Mouse (Mus musculus): ENCODE measurements at regions not wholly inside any gene's neighbourhood (a gene's known extent, or its start where the extent isn't known, plus 50 kb on each side); places are given as distances from the start of the nearest gene placed in this dataset.
"Not testable (repeated sequence)": the region's sequence is repeated elsewhere in the genome, so short reads cannot be mapped to it uniquely, and the experiment has no call there.

DNA sequence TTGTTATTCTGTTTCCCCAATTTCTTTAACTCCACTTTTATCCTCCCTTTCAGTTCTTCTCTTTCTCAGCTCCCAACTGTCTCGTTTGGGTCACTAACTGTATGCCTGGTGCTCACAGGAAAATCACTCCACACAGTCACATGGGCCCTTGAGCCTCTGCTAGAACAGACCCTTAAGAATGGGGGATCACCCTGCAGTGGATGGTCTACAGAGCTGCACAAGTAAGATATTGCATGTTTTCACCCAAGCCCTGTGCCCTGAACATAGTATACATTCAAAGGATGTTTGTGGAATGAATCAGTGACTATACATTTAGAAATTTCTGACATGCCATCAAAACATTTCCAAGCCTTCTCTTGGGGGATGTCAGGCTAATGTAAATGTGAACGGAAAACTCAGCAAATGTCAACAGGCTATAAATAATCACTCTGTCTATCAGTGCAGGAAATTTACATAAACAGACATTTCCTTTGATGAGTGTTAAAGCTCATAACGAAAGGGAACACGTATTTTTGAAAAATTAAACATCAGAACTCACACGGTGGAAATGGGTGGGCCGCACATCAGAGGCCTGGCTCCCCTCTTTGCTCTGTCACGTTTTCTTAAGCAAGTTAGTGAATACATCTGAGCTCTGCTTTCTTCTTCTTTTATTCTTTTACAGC is 297.4 kb downstream of the Samd5 start:
- H3K4me3 ChIP-seq (ENCODE audit: low read depth, low read length): no peak overlapping the region
- no peaks in the 10 kb centered on the region for H3K9me3 ChIP-seq (ENCODE audit: control insufficient read depth, low read length)
- H3K27me3 ChIP-seq (replicated peaks; ENCODE audit: control insufficient read depth, insufficient read depth, low read length): no peaks in the 10 kb centered on the region
- no peak overlapping the region for H3K9ac ChIP-seq (ENCODE audit: low read depth, low read length)
- no peak overlapping the region for H3K4me2 ChIP-seq
- H3K27ac ChIP-seq (ENCODE audit: low read depth, low read length): no peak overlapping the region
- ATAC-seq (replicated peaks; ENCODE audit: low FRiP score) (no peak), DNase-seq (ENCODE audit: low spot score) (no peak)
- WGBS: 60% methylated on average over 7 of the region's 7 CpGs
- H3K36me3 ChIP-seq (ENCODE audit: control insufficient read depth, insufficient read depth, low read length): no peaks in the 10 kb centered on the region
- H3K4me1 ChIP-seq (replicated peaks; ENCODE audit: control insufficient read depth, insufficient read depth, low read length): no peaks in the 10 kb centered on the region; the same call in 1 of the 2 replicates

DNA sequence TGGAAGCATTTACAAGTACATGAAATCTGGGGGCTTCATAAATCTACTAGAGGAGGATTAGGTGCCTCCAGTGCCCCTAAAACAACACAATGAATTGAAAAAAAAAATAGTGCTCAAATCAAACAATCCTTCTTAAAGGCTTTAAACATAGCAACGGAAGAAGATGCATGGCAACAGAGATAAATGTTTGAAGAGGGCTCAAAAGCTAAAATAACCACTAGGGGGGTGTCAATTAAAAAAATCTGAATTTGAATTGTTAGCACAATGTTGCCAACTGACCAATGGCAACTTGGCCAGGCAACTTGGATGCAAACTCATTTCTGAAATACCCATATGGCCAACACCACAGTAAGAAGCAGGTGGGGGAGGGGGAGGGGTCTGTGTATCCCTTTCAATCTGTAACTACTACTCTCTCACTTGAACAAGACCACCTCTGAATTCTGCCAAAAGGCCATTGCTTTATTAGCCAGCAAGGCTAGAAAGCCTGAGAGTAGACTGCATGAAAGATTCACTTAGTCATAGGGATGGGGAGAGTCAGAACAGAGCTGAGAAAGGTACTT is 312.6 kb downstream of the Samd5 start:
- no peaks in the 10 kb centered on the region for H3K4me1 ChIP-seq (replicated peaks; ENCODE audit: control insufficient read depth, insufficient read depth, low read length)
- ATAC-seq (replicated peaks; ENCODE audit: low FRiP score): no peak
- no peaks in the 10 kb centered on the region for H3K27me3 ChIP-seq (replicated peaks; ENCODE audit: control insufficient read depth, insufficient read depth, low read length)
- H3K9ac ChIP-seq (ENCODE audit: low read depth, low read length): no peak overlapping the region
- WGBS: 57% methylated on average over 1 of the region's 1 CpGs
- H3K9me3 ChIP-seq (ENCODE audit: control insufficient read depth, low read length): no peaks in the 10 kb centered on the region
- no peaks in the 10 kb centered on the region for H3K36me3 ChIP-seq (ENCODE audit: control insufficient read depth, insufficient read depth, low read length)
- no peak overlapping the region for H3K27ac ChIP-seq (ENCODE audit: low read depth, low read length)
- no peak overlapping the region for H3K4me3 ChIP-seq (ENCODE audit: low read depth, low read length)
- DNase-seq (ENCODE audit: low spot score): no peak
- no peak overlapping the region for H3K4me2 ChIP-seq

DNA sequence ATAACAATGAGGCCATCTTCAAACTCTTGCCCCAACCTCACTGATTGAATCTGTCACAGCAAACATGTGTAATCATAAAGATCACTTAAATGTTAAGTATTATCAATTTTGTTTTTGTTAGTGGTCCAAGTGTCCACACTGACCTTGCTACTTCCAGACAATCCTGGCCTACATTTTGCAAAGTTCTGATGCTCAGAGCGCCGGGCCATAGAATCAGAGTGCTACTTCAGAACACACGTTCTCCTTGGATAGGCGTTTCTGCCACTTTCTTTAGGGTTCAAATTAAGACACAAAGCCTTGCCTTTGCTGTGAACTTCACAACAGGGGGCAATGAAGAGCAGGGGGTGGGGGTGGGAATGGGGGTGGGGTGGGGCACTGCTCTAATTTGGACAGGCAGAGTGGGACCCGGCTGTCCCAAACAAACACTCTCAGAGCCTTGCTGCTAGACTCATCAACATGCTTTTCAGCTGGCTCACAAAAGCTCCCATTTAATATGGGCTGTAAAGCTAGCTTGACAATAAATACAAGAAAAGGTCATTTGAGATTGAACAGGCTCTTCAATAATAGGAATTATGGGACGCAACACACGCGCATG is 336.7 kb downstream of the Samd5 start:
- WGBS: 90% methylated on average over 8 of the region's 8 CpGs
- no peak for ATAC-seq (replicated peaks; ENCODE audit: low FRiP score)

DNA sequence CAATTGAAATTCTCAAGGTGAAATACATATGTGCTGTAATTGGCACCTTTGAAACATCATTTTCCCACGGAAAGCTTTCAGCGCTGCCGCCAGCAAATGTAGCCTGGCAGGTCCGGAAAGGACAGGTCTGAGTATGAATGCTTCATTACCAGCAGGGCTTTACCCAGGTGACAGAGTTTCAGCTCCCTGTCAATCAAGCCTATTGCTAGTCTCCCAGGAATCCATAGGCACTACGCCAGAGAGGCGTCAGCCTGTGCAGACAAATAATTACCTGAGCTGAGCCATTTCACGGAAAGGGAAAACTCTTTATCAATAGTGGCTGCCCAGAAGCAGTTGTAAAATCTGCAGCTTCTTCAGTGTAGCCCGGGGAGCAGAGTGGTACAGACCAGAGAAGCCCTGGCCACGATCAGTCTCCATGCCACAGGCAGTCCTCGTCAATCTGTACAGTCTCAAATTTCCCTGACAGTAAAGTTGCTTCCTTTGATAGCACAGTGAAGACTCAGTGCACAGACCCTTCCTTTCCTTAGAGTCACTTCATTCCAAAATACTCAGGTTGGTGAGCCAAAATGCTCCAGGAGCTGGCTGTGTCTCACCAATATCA is 340.7 kb downstream of the Samd5 start:
- no peaks in the 10 kb centered on the region for H3K9me3 ChIP-seq (ENCODE audit: control insufficient read depth, low read length)
- WGBS: 78% methylated on average over 10 of the region's 10 CpGs
- H3K4me3 ChIP-seq (ENCODE audit: low read depth, low read length): no peak overlapping the region
- no peak for DNase-seq (ENCODE audit: low spot score)
- no peak overlapping the region for H3K4me2 ChIP-seq
- no peak overlapping the region for H3K9ac ChIP-seq (ENCODE audit: low read depth, low read length)
- H3K4me1 ChIP-seq (replicated peaks; ENCODE audit: control insufficient read depth, insufficient read depth, low read length): no peaks in the 10 kb centered on the region
- no peaks in the 10 kb centered on the region for H3K27me3 ChIP-seq (replicated peaks; ENCODE audit: control insufficient read depth, insufficient read depth, low read length)
- H3K27ac ChIP-seq (ENCODE audit: low read depth, low read length): no peak overlapping the region
- no peak for ATAC-seq (replicated peaks; ENCODE audit: low FRiP score)
- H3K36me3 ChIP-seq (ENCODE audit: control insufficient read depth, insufficient read depth, low read length): no peaks in the 10 kb centered on the region

More for the DNA sequence above, 336.7 kb downstream of the Samd5 start:
- Histone ChIP-seq H3K4me3 (ENCODE audit: low read depth, low read length) (no peak overlapping the region), H3K9me3 (ENCODE audit: control insufficient read depth, low read length) (no peaks in the 10 kb centered on the region), H3K27me3 (replicated peaks; ENCODE audit: control insufficient read depth, insufficient read depth, low read length) (no peaks in the 10 kb centered on the region), H3K36me3 (ENCODE audit: control insufficient read depth, insufficient read depth, low read length) (no peaks in the 10 kb centered on the region), H3K27ac (ENCODE audit: low read depth, low read length) (no peak overlapping the region), H3K9ac (ENCODE audit: low read depth, low read length) (no peak overlapping the region), H3K4me1 (replicated peaks; ENCODE audit: control insufficient read depth, insufficient read depth, low read length) (no peaks in the 10 kb centered on the region), H3K4me2 (no peak overlapping the region)
- no peak for DNase-seq (ENCODE audit: low spot score)

DNA sequence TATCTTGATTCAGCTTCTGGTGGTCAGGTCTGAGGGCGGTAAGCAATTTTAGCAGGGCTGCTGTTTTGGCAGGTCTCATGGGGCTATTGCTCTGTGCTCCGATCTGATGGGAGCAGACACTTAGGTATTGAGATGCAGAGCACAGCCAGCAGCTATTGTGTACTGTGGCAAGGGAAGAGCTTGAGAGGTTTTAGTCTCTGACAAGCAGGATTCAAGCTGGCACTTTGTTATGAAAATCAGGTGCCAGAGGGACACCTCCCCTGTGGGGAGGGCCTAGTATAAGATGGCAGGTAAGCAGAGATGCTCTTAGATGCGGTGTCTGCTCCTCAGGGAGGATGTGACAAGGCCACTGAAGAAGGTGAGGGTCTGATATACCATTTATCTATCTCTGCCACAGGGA is 343.3 kb downstream of the Samd5 start:
- Histone ChIP-seq H3K9ac (ENCODE audit: low read depth, low read length) (no peak overlapping the region), H3K27ac (ENCODE audit: low read depth, low read length) (no peak overlapping the region), H3K27me3 (replicated peaks; ENCODE audit: control insufficient read depth, insufficient read depth, low read length) (no peaks in the 10 kb centered on the region), H3K9me3 (ENCODE audit: control insufficient read depth, low read length) (no peaks in the 10 kb centered on the region), H3K4me1 (replicated peaks; ENCODE audit: control insufficient read depth, insufficient read depth, low read length) (no peaks in the 10 kb centered on the region), H3K4me3 (ENCODE audit: low read depth, low read length) (no peak overlapping the region), H3K36me3 (ENCODE audit: control insufficient read depth, insufficient read depth, low read length) (no peaks in the 10 kb centered on the region), H3K4me2 (no peak overlapping the region)
- WGBS: 66% methylated on average over 3 of the region's 3 CpGs
- ATAC-seq (replicated peaks; ENCODE audit: low FRiP score) (no peak), DNase-seq (ENCODE audit: low spot score) (no peak)

DNA sequence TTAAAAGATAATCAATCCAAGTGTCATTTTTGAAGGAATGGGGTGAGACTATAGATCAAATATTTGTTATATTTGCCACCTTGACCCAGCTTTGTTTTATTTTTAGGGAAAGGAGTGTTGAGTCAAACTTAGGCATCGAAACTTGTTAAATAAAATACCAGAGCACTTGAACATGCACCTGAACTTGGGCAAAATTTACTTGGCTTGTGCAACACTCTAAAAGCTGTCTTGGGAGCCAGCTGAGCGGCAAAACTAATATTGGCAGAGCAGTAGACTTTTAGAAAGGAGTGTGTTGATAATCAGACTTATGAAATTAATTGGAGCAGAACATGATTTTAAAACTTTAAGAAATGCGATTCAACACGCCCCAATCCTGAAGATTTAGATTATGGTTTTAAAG is 346.7 kb downstream of the Samd5 start:
- Histone ChIP-seq H3K4me2 (no peak overlapping the region), H3K36me3 (ENCODE audit: control insufficient read depth, insufficient read depth, low read length) (no peaks in the 10 kb centered on the region), H3K4me1 (replicated peaks; ENCODE audit: control insufficient read depth, insufficient read depth, low read length) (no peaks in the 10 kb centered on the region), H3K9me3 (ENCODE audit: control insufficient read depth, low read length) (no peaks in the 10 kb centered on the region), H3K27me3 (replicated peaks; ENCODE audit: control insufficient read depth, insufficient read depth, low read length) (no peaks in the 10 kb centered on the region), H3K4me3 (ENCODE audit: low read depth, low read length) (no peak overlapping the region), H3K27ac (ENCODE audit: low read depth, low read length) (no peak overlapping the region), H3K9ac (ENCODE audit: low read depth, low read length) (no peak overlapping the region)
- 79% methylated on average over 4 of the region's 4 CpGs for WGBS
- no peak for ATAC-seq (replicated peaks; ENCODE audit: low FRiP score)
- no peak for DNase-seq (ENCODE audit: low spot score)

DNA sequence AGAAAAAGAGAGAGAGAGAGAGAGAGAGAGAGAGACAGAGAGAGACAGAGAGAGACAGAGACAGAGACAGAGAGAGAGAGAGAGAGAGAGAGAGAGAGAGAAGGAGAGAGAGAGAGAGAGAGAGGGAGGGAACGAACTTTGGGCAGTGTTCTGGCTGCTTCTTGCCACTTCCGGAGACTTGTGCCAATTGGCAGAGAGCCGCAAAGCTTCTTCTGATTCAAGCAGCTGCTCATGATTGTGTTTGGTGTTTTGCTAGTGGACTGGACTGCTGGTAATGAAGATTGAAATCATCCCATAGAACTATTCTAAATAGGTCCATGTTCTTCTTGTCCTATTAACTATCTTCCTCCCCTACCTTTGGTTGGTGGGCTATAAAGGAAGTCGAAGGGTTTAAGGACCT is 347.1 kb downstream of the Samd5 start:
- not testable (repeated sequence) for DNase-seq (ENCODE audit: low spot score); H3K4me1 ChIP-seq (replicated peaks; ENCODE audit: control insufficient read depth, insufficient read depth, low read length); H3K27ac ChIP-seq (ENCODE audit: low read depth, low read length); H3K27me3 ChIP-seq (replicated peaks; ENCODE audit: control insufficient read depth, insufficient read depth, low read length); H3K4me3 ChIP-seq (ENCODE audit: low read depth, low read length); H3K36me3 ChIP-seq (ENCODE audit: control insufficient read depth, insufficient read depth, low read length); H3K9me3 ChIP-seq (ENCODE audit: control insufficient read depth, low read length); ATAC-seq (replicated peaks; ENCODE audit: low FRiP score); H3K4me2 ChIP-seq; H3K9ac ChIP-seq (ENCODE audit: low read depth, low read length)
- WGBS: 92% methylated on average over 4 of the region's 4 CpGs

DNA sequence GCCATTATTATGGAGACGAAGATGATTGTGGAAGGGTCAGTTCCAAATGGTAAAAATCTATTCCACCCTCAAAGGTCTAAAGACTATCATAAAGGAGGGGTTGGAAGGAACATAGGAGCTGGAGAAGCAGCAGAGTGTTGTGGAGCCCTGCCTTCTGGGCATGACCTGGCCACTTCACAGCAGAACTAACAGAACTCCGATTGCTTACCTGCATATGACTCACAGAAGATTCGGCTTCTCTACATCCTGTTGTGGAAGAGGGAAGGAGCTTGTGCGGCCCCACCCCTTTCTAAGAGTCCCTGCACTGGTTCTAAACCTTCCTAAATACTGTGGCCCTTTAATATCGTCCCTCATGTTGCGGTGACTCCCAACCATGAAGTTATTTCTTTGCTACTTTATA is 362.7 kb downstream of the Samd5 start:
- no peak overlapping the region for H3K4me3 ChIP-seq (ENCODE audit: low read depth, low read length)
- WGBS: 82% methylated on average over 6 of the region's 6 CpGs
- no peak for DNase-seq (ENCODE audit: low spot score)

DNA sequence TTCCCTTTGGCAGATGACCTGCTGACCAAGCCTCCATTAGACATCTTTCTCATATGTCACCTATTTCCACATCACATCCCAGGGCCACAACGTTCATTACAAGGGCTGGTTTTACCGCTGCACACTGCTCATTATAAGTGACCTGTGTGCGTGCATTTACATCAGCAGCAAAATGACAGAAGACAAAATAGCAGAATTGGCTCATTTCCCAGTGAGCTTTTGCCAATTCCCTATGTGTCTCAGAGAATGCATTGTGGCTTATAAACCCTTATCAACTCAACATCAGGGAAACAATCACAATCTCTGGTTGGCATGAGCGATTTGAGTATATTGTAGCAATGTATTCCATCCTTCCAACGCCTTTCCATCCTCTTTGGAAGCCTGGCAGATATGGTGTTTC is 364.7 kb downstream of the Samd5 start:
- ATAC-seq (replicated peaks; ENCODE audit: low FRiP score): no peak

More for the DNA sequence above, 362.7 kb downstream of the Samd5 start:
- H3K9me3 ChIP-seq (ENCODE audit: control insufficient read depth, low read length): no peaks in the 10 kb centered on the region
- no peaks in the 10 kb centered on the region for H3K36me3 ChIP-seq (ENCODE audit: control insufficient read depth, insufficient read depth, low read length)
- ATAC-seq (replicated peaks; ENCODE audit: low FRiP score): no peak
- H3K4me1 ChIP-seq (replicated peaks; ENCODE audit: control insufficient read depth, insufficient read depth, low read length): no peaks in the 10 kb centered on the region
- H3K27ac ChIP-seq (ENCODE audit: low read depth, low read length): no peak overlapping the region
- H3K4me2 ChIP-seq: no peak overlapping the region
- H3K9ac ChIP-seq (ENCODE audit: low read depth, low read length): no peak overlapping the region
- H3K27me3 ChIP-seq (replicated peaks; ENCODE audit: control insufficient read depth, insufficient read depth, low read length): no peaks in the 10 kb centered on the region

More for the DNA sequence above, 364.7 kb downstream of the Samd5 start:
- no peaks in the 10 kb centered on the region for H3K4me1 ChIP-seq (replicated peaks; ENCODE audit: control insufficient read depth, insufficient read depth, low read length)
- H3K27ac ChIP-seq (ENCODE audit: low read depth, low read length): no peak overlapping the region
- no peak overlapping the region for H3K4me3 ChIP-seq (ENCODE audit: low read depth, low read length)
- DNase-seq (ENCODE audit: low spot score): no peak
- H3K9me3 ChIP-seq (ENCODE audit: control insufficient read depth, low read length): no peaks in the 10 kb centered on the region
- H3K4me2 ChIP-seq: no peak overlapping the region
- no peaks in the 10 kb centered on the region for H3K27me3 ChIP-seq (replicated peaks; ENCODE audit: control insufficient read depth, insufficient read depth, low read length)
- WGBS: 78% methylated on average over 5 of the region's 5 CpGs
- no peaks in the 10 kb centered on the region for H3K36me3 ChIP-seq (ENCODE audit: control insufficient read depth, insufficient read depth, low read length)
- no peak overlapping the region for H3K9ac ChIP-seq (ENCODE audit: low read depth, low read length)
